Mouse (Mus musculus): ENCODE data around the gene Rpl18. TPM values are rescaled to one million over a fixed set of nuclear protein-coding genes. Genes with fewer than 3 reads are reported as not detected.
A peak's percentile ranks its signal among the peaks of the same experiment; 100 is the strongest.

The Rpl18 gene
- total RNA-seq, 2 experiments from 2014 or later, result 289 to 423 TPM

- ATAC-seq (replicated peaks; ENCODE audit: low FRiP score, poor library complexity, severe bottlenecking), result no peak
Measured at GRCm38 (mm10) chr7:45711316-45712021, 3.8 kb upstream of the Rpl18 start.

GRCm38 (mm10) chr7:45712022-45712757 is 3.1 kb upstream of the Rpl18 start:
- no peak for ATAC-seq (replicated peaks; ENCODE audit: low FRiP score, poor library complexity, severe bottlenecking)

GRCm38 (mm10) chr7:45713396-45713795 is 1.9 kb upstream of the Rpl18 start:
- ATAC-seq (replicated peaks; ENCODE audit: low FRiP score, poor library complexity, severe bottlenecking), result no peak

GRCm38 (mm10) chr7:45713881-45714520 is 1.3 kb upstream of the Rpl18 start:
- no peak for ATAC-seq (replicated peaks; ENCODE audit: low FRiP score, poor library complexity, severe bottlenecking)

DNA sequence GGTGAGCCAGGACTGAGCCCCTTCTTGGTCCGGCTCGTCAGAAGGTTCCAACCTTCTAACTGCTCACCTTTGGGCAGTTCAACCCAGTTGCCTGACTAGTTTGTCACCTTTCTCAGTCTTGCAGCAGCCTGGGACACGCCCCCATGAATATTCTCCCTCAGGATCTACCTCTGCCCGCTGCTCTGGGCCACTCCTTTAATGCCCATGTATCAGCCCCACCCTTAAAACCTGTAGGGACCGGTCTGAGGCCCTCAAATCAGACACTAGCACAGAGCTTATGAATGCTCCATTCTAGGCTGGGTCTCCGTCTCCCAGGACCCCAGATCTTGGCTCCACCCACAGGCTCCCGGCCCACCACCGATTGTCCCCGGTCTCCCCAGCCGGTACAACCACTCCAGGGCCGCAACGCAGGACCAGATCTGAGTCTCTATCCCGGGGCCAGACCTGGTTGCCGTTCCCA is 597 bp upstream of the Rpl18 start:
- ATAC-seq (replicated peaks; ENCODE audit: low FRiP score, poor library complexity, severe bottlenecking), result peak; percentile 45

- no peak for ATAC-seq (replicated peaks; ENCODE audit: low FRiP score, poor library complexity, severe bottlenecking)
Measured at GRCm38 (mm10) chr7:45715741-45716459, 643 bp downstream of the Rpl18 start.

- no peak for ATAC-seq (replicated peaks; ENCODE audit: low FRiP score, poor library complexity, severe bottlenecking)
Measured at GRCm38 (mm10) chr7:45716460-45716857, 1.2 kb downstream of the Rpl18 start.

- ATAC-seq (replicated peaks; ENCODE audit: low FRiP score, poor library complexity, severe bottlenecking), result peak; percentile 44
Measured at GRCm38 (mm10) chr7:45716952-45717917, 2.0 kb downstream of the Rpl18 start.

DNA sequence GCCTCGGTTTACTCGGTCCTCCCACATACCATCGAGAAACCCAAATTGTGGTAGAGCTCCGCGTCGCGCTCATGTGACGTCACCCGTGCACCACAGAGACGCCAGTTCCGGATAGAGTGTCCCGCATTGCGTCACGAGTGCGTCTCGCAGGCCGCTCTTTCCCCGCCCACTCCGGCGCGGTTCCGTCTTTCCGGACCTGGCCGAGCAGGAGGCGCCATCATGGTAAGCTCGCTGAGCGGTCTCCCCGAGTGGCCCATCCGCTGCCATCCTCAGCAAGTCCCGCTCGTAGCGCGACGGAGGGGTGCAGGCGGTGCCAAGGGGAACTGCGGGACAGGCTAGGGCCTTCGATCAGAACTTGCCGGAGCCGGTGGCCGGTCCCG is 2.7 kb downstream of the Rpl18 start, which contains the start of gene Sphk2:
Sphk2 (minus strand) TSS at position 85 of the 380 bp plus-strand sequence.
- ATAC-seq (replicated peaks; ENCODE audit: low FRiP score, poor library complexity, severe bottlenecking), result peak; percentile 72

- no peak for ATAC-seq (replicated peaks; ENCODE audit: low FRiP score, poor library complexity, severe bottlenecking)
Measured at GRCm38 (mm10) chr7:45718331-45718730, 3.1 kb downstream of the Rpl18 start.

DNA sequence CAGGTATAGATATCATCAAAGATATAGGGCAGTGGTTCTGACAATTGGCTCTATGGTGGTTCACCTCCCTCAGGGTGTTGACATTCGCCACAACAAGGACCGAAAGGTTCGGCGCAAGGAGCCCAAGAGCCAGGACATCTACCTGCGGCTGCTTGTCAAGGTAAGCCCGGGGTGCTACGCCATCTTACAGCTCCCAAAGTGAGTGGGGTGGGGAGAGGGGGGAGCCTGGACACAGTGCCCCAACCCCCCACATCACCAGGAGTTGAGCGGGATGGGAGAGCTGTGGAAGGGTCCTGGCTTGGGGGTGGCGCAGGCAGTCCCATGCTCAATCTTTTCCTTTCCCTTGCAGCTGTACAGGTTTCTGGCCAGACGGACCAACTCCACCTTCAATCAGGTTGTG is 3.9 kb downstream of the Rpl18 start:
- no peak for ATAC-seq (replicated peaks; ENCODE audit: low FRiP score, poor library complexity, severe bottlenecking)

- ATAC-seq (replicated peaks; ENCODE audit: low FRiP score, poor library complexity, severe bottlenecking), result no peak
Measured at GRCm38 (mm10) chr7:45719738-45720412, 4.6 kb downstream of the Rpl18 start.

DNA sequence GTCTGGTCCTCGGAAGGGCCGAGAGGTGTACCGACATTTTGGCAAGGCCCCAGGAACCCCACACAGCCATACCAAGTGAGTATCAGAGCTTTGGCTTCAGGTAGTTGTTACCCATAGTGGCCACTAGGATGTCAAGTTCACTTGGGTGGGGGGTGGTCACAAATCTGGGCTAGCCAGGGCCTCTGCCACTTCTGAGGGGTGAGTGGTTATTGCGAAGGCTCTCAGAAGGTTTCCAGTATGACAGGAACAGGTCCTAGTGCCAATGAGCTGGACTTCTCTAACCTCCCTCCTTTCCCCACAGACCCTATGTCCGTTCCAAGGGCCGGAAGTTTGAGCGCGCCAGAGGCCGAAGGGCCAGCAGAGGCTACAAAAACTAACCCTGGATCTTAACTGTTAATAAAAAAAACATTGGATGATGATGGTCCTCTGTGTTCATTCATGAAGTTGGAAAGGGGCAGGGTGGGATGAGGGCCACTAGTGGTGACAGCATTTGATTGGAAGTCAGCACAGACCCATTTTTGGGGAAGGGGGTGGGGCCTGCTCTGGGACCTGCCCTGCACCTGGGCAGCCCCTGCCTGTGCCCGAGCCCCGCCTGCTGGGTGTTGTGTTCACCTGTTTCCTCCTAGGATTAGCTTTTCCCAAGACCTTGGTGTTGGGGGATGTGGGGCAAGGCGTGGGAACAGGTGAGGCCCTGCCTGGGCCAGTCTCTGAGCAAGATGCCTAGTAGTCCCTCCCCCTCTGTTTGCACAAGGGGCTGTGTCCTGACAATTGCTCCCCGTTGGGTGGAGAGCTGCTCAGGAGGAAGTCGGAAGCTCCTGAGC is 5.4 kb downstream of the Rpl18 start, which contains the start of gene Fam83e:
Fam83e (plus strand) TSS at position 800 of the 821 bp plus-strand sequence.
- no peak for ATAC-seq (replicated peaks; ENCODE audit: low FRiP score, poor library complexity, severe bottlenecking)

DNA sequence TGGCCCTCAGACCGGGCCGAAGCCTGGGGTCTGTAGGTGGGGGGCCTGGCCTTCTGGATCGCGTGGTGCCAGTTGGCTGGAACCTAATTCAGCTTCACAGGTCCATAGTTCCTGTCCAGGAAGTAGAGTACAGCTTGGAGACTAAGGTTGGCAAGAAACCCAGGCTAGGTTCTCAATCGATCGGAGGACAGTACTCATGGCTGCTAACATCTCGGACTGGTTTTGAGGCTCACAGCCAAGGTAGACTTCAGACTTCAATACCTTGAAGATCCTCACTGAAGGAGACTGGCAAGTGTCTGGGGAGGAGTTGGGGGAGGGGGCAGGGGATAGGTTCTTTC is 5.9 kb downstream of the Rpl18 start:
- ATAC-seq (replicated peaks; ENCODE audit: low FRiP score, poor library complexity, severe bottlenecking), result no peak

- no peak for ATAC-seq (replicated peaks; ENCODE audit: low FRiP score, poor library complexity, severe bottlenecking)
Measured at GRCm38 (mm10) chr7:45721642-45722347, 6.5 kb downstream of the Rpl18 start.

- no peak for ATAC-seq (replicated peaks; ENCODE audit: low FRiP score, poor library complexity, severe bottlenecking)
Measured at GRCm38 (mm10) chr7:45722348-45722713, 7.1 kb downstream of the Rpl18 start.

GRCm38 (mm10) chr7:45723301-45723700 is 8.0 kb downstream of the Rpl18 start:
- ATAC-seq (replicated peaks; ENCODE audit: low FRiP score, poor library complexity, severe bottlenecking), result no peak
